Mouse (Mus musculus) Patski (cell line): Measurements from ENCODE around the gene Gm1110. TPM values are rescaled to one million over a fixed set of nuclear protein-coding genes. Genes with fewer than 3 reads are reported as not detected.
"Not testable (repeated sequence)": the region's sequence is repeated elsewhere in the genome, so short reads cannot be mapped to it uniquely, and the experiment has no call there.

Experiments used
- ATAC-seq: fragments of 100-300 bp; one replicate; pipeline ENCODE4 v1.8.0; 2021
- CTCF ChIA-PET: fragments of 350-600 bp; sonication (Branson Sonifier 250); formaldehyde crosslinking; loops from one replicate; lab custom pipeline; 2022; ENCODE audit warnings: inconsistent platforms; lab: Charles Lee
- POLR2A ChIA-PET: fragments of 350-600 bp; sonication (Branson Sonifier 250); formaldehyde crosslinking; loops from one replicate; lab custom pipeline; 2022; ENCODE audit warnings: antibody characterized with exemption, inconsistent platforms; lab: Charles Lee
- DNase-seq: peaks from one replicate; pipeline ENCODE4 v3.0.0-alpha.2; 2011; ENCODE audit warnings: low read depth, low spot score
- H3K27me3 ChIP-seq: fragments of 371-371 bp; one replicate; pipeline ENCODE4 v1.5.1; 2021
- CTCF ChIP-seq: fragments of 100-300 bp; IDR thresholded peaks from one replicate; pipeline ENCODE4 v1.5.1; 2021
- in situ Hi-C: fragments of 300-500 bp; cut with MboI; formaldehyde crosslinking; loops from 3 replicates; pipeline ENCODE4 v1.11.1; 2018; ENCODE audit warnings: low pct_unique_long_range_greater_than_20kb, mixed read lengths
- polyA plus RNA-seq: library from polyadenylated mRNA; unstranded; gene quantifications from one replicate; pipeline ENCODE4 v1.2.3, GENCODE M21; 2021

Gm1110 gene
- polyA plus RNA-seq: not detected

- peaks cover 14% of the 10 kb centered on the region for H3K27me3 ChIP-seq
- TF ChIP-seq CTCF: no peak
- in situ Hi-C loops: no loop called here
- ChIA-PET POLR2A (no interaction called here), CTCF (no interaction called here)
- ATAC-seq: no peak
- no peak for DNase-seq
These were observed at the start of gene Gm1110 for GRCm38 (mm10) chr9:26922909-26923526. Gm1110 (minus strand) TSS chr9:26923111.

- ChIA-PET POLR2A (no interaction called here), CTCF (interaction anchor here (0.8 kb wide), 1 partner anchor 10 kb away, joined by 3 read pairs; no protein-coding TSS in a partner anchor)
- ATAC-seq (no peak), DNase-seq (no peak)
- in situ Hi-C loops: no loop called here
- TF ChIP-seq CTCF: no peak
- H3K27me3 ChIP-seq: peaks cover 16% of the 10 kb centered on the region
These were observed 24.9 kb upstream of the Gm1110 start for GRCm38 (mm10) chr9:26947790-26948189.

GRCm38 (mm10) chr9:26924146-26924545 lies 1.2 kb upstream of the Gm1110 start:
- in situ Hi-C loops: no loop called here
- CTCF ChIA-PET: no interaction called here
- no peak for TF ChIP-seq CTCF
- POLR2A ChIA-PET: no interaction called here
- peaks cover 17% of the 10 kb centered on the region for H3K27me3 ChIP-seq
- ATAC-seq (no peak), DNase-seq (no peak)

DNA sequence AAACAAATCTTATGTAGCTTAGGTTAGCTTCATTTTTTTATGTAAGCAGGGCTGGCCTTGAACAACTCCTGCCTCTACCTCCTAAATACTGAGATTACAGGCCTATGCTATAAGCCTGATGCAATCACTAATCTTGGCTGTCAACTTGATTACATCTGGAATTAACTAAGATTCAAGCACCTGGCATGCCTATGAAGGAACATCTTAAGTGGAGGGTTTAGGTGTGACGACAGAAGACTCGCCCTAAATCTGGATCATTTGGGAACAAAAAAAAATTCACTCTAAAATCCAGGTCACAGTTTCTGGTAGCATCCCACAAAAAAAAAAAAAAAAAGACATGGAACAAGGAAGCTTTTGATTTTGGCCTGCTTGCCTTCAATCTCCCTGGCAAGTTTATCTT lies 3.1 kb downstream of the Gm1110 start:
- ChIA-PET CTCF (no interaction called here), POLR2A (no interaction called here)
- H3K27me3 ChIP-seq: peaks cover 14% of the 10 kb centered on the region
- DNase-seq: no peak
- no peak for ATAC-seq
- no peak for TF ChIP-seq CTCF
- in situ Hi-C loops: no loop called here

- peaks cover 4% of the 10 kb centered on the region for H3K27me3 ChIP-seq
- DNase-seq: no peak
- TF ChIP-seq CTCF: no peak
- ChIA-PET POLR2A (no interaction called here), CTCF (no interaction called here)
- in situ Hi-C loops: no loop called here
- ATAC-seq: no peak
These were observed 9.8 kb downstream of the Gm1110 start for GRCm38 (mm10) chr9:26913150-26913549.

DNA sequence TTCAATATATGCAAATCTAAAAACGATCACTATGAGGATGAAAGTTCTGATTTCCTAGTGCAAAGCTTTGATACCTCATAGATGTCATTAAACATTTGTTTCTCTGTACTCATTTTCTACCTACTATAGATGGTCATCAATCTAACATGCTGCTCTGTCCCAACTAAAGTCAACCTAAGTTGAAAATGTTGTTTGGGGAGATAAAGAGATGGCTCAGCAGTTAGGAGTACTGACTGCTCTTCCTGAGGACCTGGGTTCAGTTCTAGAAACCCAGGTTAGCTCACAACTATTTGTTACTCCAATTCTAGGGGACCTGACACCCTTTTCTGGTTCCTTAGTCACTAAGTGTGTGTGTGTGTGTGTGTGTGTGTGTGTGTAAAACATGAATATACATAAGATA lies 11.7 kb downstream of the Gm1110 start:
- in situ Hi-C loops: no loop called here
- POLR2A ChIA-PET: no interaction called here
- CTCF ChIA-PET: no interaction called here
- ATAC-seq (no peak), DNase-seq (no peak)
- H3K27me3 ChIP-seq: peaks cover 4% of the 10 kb centered on the region
- TF ChIP-seq CTCF: no peak

DNA sequence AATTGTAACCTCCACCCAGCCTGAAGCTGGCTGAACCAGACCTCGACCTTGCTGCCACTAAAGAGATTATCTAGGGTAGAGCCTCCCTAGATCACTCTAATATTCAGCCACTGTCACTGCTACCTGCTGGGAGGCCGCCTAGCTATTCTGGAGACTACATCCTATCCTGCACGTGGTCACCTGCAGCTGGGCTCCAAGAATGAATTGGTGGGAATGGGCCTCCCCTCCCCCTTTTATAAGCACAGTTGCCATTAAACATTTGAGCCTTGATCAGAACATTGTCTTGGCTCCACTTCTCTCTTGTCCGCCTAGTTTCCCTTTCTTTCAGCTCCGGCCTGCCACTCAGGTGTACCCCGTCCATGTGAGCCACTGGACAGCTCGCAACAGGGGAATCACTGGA lies 53.1 kb downstream of the Gm1110 start:
- CTCF ChIA-PET, POLR2A ChIA-PET, in situ Hi-C loops, DNase-seq, H3K27me3 ChIP-seq, ATAC-seq: not testable (repeated sequence)

GRCm38 (mm10) chr9:26860751-26861150 lies 62.2 kb downstream of the Gm1110 start, which contains the start of gene Glb1l3:
Glb1l3 (minus strand) TSS chr9:26860890.
- no peak for TF ChIP-seq CTCF

GRCm38 (mm10) chr9:26831089-26831488 lies 91.8 kb downstream of the Gm1110 start:
- H3K27me3 ChIP-seq: peaks cover 5% of the 10 kb centered on the region
- ATAC-seq: no peak
- no peak for TF ChIP-seq CTCF
- ChIA-PET CTCF (no interaction called here), POLR2A (no interaction called here)
- no peak for DNase-seq
- in situ Hi-C loops: no loop called here

More at GRCm38 (mm10) chr9:26860751-26861150, 62.2 kb downstream of the Gm1110 start, which contains the start of gene Glb1l3:
- ATAC-seq: no peak
- CTCF ChIA-PET: no interaction called here
- in situ Hi-C loops: no loop called here
- peaks cover 32% of the 10 kb centered on the region for H3K27me3 ChIP-seq
- DNase-seq: no peak
- POLR2A ChIA-PET: no interaction called here

Other genes with a start within 250 kb of the Gm1110 start
- gene B3gat1, start 189.4 kb downstream of the Gm1110 start, polyA plus RNA-seq: not detected
- gene Glb1l2, start 116.6 kb downstream of the Gm1110 start, polyA plus RNA-seq: 0.01 TPM
- gene Glb1l3, start 62.2 kb downstream of the Gm1110 start, polyA plus RNA-seq: not detected
- gene Acad8, start 76.5 kb upstream of the Gm1110 start, polyA plus RNA-seq: 40.6 TPM
- gene Thyn1, start 76.6 kb upstream of the Gm1110 start, polyA plus RNA-seq: 63.2 TPM
- 36.9 TPM for gene Vps26b, start 107.0 kb upstream of the Gm1110 start, polyA plus RNA-seq
- gene Ncapd3, start 107.1 kb upstream of the Gm1110 start, polyA plus RNA-seq: 14.8 TPM
- 40.0 TPM for gene Jam3, start 232.3 kb upstream of the Gm1110 start, polyA plus RNA-seq